Mouse (Mus musculus) frontal cortex, postnatal 36 days (tissue): Measurements from ENCODE around the gene Alyref2.

ENCODE experiments used
- DNase-seq, 2 experiments: peaks; one replicate each; pipeline ENCODE4 v3.0.0; 2022; ENCODE audit warnings: low spot score in 2 of 2

Gene Alyref2

DNA sequence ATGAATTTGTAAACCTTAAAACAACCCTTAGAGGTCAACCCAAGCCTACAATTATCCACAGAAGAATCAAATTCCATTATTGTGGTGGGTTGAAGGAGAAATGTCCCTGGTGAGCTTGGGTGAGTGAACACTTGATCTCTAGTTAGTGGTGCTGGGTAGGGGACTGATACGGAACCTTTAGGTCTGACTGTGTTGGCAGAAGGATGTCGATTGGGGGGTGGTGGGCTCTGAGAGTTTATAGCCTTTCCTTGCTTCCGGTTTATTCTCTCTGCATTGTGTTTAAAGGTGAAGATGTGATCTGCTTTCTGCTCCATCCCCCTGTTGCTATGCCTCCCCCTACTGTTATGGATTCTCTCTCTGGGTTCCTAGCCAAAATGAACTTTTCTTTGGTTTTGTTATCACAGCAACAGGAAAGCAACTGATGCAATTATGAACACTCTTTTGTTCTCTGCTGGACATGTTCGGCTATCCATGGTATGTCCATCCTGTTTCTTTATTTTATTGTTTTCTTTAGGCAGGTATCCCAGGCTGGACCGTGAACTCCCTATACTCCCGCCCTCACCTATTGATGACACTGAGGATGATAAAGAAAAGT is 2.2 kb upstream of the Alyref2 start:
- DNase-seq = no peak

DNA sequence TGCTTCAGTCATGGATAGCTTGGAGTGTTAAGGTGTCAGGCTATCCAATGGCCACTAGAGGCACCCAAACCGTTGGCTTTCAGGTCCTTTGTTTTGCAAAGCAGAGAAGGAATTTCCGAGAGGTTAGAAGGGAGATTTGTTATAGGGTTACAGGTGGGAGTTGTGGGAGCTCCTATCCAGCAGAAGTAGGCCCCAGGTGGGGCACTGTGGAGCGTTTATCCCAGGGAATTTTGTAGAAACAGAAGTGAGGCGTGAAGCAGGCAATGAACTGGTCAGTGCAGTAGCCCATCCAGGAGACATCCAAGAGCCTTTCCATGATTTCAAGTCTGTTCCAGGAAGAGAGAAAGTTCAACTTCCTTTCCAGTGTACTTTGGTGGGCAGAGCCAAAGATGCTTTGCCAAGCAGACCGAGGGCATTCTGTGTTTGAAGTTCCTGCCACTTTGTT is 1.6 kb upstream of the Alyref2 start:
- no peak for DNase-seq

DNA sequence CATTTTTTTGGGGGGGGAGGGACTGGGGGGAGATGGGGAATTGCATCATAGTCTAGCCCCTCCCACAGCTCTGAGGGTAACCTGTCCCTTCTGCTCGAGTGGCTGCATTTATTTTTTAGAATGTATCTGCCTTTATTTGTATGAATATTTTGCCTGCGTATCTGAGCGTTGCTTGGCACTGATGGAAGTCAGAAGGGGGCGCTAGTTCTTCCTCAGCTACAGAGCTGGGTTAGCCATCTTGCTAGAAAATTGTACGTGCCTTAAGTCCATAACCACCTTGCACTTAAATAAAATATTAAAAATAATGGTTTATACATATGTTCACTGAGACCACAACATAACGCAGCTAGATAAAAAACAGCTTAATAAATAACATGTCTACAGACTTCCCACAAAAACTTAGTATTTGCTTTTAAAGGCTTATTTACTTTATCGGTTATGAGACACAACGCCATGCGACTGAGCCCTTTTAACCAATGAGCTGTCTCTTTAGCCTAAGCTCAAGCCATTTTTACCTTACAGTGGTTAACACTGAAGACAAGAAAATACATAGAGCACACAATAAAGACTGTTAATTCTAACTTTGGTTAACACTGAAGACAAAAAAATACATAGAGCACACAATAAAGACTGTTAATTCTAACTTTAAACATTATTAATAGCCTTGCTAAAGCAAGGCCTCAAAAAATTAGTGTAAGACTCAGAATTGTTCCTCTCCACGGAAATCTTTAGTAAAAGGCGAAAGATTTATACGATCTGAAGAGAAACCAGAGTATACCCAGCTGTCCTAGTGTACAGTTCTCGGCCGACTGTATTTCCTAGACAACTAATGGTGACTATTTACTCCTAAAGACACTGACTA is 659 bp upstream of the Alyref2 start:
- DNase-seq = peak in 1 of 2 experiments; percentile 12

DNA sequence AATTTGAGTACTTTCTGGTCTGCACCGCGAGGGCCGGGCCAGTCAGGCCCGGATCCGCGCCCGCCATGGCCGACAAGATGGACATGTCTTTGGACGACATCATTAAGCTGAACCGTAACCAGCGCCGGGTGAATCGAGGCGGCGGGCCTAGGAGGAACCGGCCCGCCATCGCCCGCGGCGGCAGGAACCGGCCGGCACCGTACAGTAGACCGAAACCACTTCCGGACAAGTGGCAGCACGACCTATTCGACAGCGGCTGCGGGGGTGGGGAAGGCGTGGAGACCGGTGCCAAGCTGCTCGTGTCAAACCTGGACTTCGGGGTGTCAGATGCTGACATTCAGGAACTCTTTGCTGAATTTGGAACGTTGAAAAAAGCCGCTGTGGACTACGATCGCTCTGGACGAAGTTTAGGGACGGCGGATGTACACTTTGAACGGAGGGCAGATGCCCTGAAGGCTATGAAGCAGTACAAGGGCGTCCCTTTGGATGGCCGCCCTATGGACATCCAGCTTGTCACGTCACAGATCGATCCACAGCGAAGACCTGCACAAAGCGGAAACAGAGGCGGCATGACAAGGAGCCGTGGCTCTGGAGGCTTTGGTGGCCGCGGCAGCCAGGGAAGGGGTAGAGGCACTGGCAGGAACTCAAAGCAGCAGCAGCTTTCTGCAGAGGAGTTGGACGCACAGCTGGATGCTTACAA is 464 bp downstream of the Alyref2 start:
- peak; percentile 53 to 65 for DNase-seq

DNA sequence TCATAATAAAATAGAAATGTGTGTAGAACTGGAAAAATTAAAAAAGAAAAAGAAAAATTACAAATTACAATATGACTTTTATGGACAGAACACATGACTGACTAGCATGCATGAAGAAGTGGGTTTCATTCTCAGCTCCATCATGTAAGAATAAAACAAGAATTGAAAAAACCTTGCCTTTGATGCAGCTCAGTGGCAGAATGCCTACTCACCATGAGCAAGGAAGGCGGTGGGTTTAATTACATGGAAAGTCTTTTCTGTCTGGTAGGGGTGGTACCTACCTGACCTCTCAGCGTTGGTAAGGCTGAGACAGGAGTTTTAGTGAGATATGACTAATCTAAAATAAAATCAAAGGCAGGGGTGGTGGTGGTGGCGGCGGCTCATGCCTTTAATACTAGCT is 1.3 kb downstream of the Alyref2 start:
- DNase-seq = no peak

DNA sequence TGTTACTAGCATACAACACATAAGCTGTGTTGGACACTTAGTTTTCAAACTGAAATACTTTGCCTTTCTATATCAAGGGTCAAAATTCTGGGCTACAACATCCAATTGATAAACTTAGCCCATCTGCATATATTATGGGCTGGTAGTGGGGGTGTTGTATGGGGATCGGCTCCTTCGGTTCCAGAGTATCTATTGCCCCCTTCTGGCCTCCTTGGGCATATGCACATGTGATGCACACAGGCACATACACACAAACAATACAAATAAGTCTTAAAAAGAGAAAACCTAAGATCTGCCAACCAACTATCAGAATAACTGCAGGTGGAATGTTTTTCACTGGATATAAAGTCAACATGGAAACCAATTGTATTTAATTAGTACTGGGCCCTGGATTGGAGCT is 10.0 kb downstream of the Alyref2 start:
- DNase-seq = no peak

DNA sequence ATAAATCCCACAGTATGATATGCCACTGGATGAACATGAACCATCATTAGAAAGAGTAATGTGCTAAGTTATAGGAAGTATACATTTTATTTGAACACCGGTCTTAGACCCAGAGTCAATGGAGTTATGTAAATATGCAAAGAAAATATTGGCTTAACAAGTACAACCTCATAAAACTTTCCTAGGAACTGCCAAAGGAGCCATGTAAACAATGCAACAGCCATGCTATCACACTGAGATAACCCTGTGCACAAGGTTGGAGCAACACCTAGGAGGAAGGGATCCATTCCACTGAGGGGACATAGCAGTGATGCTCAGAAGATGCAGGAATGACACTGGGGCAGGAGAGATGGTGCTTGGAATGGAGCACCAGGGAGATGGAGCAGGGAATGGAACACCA is 10.5 kb downstream of the Alyref2 start:
- no peak for DNase-seq

DNA sequence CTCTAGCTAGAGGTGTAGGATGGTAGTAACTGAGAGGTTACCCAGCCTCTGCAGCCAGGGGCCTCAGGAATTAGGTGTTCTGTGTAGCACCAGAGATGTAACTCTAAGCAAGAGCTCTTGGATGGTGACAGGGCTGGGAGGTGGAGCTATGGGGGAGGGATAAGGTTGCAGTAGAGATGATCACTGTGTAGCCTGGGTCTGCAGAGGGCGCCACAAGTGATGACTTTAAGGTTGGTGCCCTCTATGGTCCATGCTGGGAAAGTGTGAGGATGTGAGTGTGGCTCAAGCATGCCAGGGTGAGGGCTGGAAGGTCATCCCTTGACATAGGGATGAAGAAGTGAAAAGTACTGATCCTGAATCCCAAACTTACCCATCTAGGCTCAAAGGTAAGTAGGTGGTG is 11.8 kb downstream of the Alyref2 start:
- DNase-seq = no peak

DNA sequence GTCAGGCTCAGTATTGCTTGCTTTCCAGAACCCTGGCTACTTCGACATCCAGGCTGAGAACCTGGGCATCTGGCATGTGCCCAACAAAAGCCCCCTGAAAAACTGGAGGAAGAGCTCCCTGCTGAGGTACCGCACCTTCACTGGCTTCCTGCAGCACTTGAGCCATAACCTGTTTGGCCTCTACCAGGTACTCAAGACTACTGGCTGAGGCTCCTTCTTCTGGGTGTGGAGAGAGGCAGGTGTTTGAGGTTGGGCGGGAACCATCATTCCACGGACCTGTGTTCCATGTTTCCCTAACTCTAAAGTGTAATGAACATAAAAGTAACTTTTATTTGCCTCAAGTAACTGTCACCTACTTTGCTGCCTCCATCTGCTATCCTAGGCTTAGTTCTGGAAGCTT is 12.3 kb downstream of the Alyref2 start:
- no peak for DNase-seq

DNA sequence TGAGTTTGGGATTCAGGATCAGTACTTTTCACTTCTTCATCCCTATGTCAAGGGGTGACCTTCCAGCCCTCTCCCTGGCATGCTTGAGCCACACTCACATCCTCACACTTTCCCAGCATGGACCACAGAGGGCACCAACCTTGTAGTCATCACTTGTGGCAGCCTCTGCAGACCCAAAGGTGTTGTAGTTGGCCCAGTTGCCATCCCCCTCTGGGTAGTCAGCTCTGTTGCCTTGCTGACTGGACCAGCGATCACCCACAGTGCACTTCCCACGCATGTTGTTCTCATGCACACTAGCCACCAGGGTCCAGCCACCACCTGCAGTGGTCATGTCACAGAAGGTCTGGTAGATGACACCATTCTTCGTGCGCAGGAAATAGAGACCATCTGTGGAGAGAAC is 28.1 kb downstream of the Alyref2 start:
- DNase-seq = no peak

DNA sequence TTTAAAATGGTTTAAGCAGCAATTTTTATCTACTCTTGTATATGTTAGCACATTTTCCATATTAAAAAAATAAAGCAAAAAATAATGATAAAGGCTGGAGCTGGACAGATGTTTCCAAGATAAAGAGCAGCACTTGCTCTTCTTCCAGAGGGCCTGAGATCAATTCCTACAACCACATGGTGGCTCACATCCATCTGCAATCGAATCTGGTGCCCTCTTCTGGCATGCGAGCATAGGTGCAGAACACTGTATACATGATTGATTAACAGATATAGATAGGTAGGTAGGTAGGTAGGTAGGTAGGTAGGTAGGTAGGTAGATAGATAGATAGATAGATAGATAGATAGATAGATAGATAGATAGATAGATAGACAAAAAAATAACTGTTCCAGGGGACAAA is 29.6 kb downstream of the Alyref2 start:
- DNase-seq = no peak

DNA sequence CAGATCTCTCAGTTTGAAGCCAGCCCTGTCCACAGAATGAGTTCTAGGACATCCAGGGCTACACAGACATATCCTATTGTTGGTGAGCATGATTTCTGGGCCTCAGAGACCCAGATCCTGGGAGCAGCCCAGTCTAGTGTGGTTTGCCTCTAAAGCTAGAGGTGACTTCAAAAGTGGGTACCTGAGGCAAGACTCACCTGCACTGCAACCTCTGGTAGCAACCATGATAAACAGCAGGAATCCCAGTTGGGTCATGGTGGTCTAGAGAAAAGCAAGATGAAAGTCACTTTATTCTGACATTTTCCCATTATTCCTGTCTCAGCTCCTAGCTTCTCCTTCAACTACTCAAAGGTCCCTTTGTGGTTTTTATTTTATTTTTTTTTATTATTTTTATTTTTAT is 31.3 kb downstream of the Alyref2 start:
- no peak for DNase-seq

DNA sequence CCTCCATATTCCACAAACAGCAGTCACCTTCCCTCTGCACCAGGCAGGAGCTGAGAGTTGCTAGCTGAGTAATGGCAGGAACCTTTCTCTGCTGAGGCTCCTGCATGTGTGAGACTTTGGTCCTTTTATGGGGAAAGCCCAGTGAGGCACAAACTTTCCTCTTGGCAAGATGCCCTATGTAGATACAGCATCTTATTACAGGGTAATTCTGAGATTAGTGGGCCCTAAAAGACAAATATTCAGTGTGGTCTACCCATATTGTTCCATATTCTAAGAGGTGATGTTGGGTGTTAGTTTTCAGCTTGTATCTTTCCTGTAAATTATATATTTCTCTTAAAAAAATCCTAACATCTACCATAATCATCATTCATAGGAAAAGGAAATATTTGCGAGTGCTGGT is 31.9 kb downstream of the Alyref2 start, which contains the start of gene Itln1:
Gene Itln1 (minus strand): TSS at position 101 of the 400 bp plus-strand sequence.
- no peak for DNase-seq

DNA sequence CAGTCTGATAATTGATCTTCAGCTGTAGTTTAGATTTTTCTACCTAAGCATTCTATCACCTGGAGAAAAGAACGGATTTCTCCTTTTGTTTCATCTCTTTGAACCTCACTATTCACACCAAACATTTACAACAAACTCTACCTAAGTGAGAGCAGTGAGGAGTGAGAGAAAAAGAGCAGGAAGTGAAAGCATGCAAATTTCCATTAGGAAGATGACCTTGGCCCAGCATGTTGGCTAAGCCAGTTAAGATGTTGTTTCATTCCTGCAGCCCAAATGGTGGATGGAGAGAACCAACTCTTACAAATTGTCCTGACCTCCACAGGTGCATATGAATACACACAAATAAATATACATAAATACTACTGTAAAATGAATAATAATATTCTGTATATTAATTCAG is 37.4 kb downstream of the Alyref2 start:
- no peak for DNase-seq

DNA sequence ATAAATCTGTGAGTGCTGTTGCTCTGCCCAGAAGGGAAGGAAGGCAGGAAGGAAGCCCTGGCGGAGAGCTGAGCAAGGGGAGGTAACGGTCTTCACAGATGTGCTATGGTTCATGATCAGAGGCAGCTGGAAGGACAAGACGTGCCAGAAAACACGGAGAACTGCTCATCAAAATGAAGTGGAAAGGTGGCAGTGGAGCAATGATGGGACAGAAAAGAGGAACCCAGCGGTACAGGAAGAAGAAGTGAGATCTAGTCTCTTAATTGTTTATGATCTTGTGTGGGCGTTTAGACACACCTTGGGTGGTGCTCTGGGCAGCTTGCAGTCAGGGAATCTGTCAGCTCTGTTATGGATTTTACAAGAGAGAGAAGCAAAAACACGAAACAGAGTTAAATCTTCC is 48.0 kb downstream of the Alyref2 start:
- no peak for DNase-seq

DNA sequence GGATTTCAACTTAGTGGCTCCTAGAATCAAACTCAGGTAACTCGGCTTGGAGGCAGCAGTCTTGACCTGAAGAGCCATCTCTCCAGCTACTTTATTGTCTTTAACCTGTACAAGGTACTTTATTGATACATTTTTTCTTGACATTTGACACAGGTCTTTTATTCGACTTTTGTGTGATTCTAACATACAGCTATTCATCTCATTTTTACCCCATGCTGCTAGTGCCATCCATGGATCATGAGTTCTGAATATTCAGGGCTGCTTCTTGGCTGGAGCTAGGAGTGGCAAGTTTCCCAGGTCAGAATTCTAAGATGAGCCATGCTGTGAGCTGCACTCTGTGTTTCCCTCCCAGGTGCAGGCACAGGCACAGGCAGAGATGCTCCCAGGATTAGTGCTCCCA is 49.0 kb downstream of the Alyref2 start:
- no peak for DNase-seq

DNA sequence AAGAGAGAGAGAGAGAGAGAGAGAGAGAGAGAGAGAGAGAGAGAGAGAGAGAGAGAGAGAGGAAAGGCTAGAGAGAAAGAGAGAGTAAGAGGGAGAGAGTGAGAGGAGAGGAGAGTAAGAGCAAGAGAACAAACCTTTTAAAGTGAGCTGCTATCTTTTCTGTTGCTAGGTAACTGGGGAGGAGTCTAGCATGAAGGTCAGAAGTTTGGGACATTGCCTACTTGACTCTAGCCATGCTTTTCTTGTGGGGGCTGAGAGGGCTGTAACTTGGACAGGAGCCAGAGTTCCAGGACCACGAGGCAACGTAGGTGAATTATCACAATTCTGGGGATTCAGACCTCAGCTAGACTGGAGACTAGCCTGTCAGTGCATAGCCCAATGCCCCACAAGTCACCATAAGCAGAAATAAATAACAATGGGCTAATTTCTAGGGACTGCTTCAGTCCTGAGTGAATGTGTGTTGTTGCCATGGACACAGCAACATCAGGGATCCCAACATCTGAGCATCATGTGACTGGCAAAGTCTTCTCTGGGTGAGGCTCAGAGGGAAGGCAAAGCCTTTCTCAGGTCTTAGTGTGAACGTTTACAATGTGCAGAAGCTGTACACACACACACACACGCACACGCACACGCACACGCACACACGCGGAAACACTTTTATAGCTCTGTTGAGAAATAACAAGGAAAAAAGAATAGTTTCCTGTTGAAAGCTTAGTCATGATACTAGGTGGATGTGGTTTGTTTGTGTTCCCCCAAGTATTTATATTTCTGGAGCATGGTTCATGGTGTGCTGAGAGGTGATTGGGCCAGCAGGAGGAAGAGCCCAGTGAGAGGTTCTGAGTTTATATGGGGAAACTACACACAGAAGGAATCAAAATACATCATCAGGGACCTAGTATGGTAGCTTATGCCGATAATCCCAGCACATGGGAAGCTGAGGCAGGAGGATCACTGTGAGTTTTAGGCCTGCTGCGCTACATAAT is 50.4 kb downstream of the Alyref2 start:
- DNase-seq = no peak
